In genomic region chr16:84621300-84622031, GRCm38 (mm10) we compare ENCODE assay signal across 9 mouse cellular contexts.
DNase-seq lines count a peak whose midpoint lies in the region; ATAC-seq lines count a peak whose summit lies in the region.
"Had no signal": no experiment of that assay in that cellular context is flagged by ENCODE, and none has a peak within 500 bp of the region (broad histone marks: within the 10 kb centered on the region; RNA-seq: fewer than 3 reads in every experiment).

No protein-coding gene starts in this region.

- H3K4me3 ChIP-seq in heart, embryonic 15.5 days = peak overlapping the region; percentile 39
- H3K4me3 ChIP-seq: hindbrain, embryonic 15.5 days had no signal

- H3K27me3 ChIP-seq in heart, embryonic 15.5 days = no peaks in the 10 kb centered on the region
- H3K27me3 ChIP-seq: hindbrain, embryonic 15.5 days had no signal

- H3K9me3 ChIP-seq in heart, embryonic 15.5 days (replicated peaks) = no peaks in the 10 kb centered on the region
- H3K9me3 ChIP-seq: hindbrain, embryonic 15.5 days had no signal

- H3K36me3 ChIP-seq in heart, embryonic 15.5 days = no peaks in the 10 kb centered on the region
- H3K36me3 ChIP-seq: hindbrain, embryonic 15.5 days had no signal

- ATAC-seq in heart, embryonic 15.5 days (replicated peaks; ENCODE audit: insufficient number of reproducible peaks, insufficient read depth, low FRiP score, low read depth) = no peak
- ATAC-seq in megakaryocyte progenitor cell, adult 5-6 weeks (replicated peaks; ENCODE audit: poor library complexity) = peak; percentile 95

- H3K27ac ChIP-seq in heart, embryonic 15.5 days = no peak overlapping the region
- H3K27ac ChIP-seq: hindbrain, embryonic 15.5 days had no signal

- H3K4me2 ChIP-seq in heart, embryonic 15.5 days = peak overlapping the region; percentile 43
- H3K4me2 ChIP-seq: hindbrain, embryonic 15.5 days had no signal

- no peaks in the 10 kb centered on the region for H3K4me1 ChIP-seq in heart, embryonic 15.5 days (replicated peaks)
- H3K4me1 ChIP-seq: hindbrain, embryonic 15.5 days had no signal

- WGBS in heart, embryonic 15.5 days = 47% methylated on average over 8 of the region's 8 CpGs

- H3K9ac ChIP-seq in heart, embryonic 15.5 days = no peak overlapping the region
- H3K9ac ChIP-seq: hindbrain, embryonic 15.5 days had no signal

- peak; percentile 11 to 69 for DNase-seq in adrenal gland, adult (ENCODE audit: inconsistent age in 2 of 2, low spot score in 1 of 2)
- DNase-seq in adrenal gland, adult 18-20 months (ENCODE audit: low spot score in 2 of 2) = no peak
- DNase-seq in urinary bladder, postnatal 14 days (ENCODE audit: low spot score) = peak; percentile 4
- no peak for DNase-seq in urinary bladder, adult 2 months (ENCODE audit: low spot score)
- peak; percentile 18 to 20 for DNase-seq in layer of hippocampus, postnatal 10 days (ENCODE audit: low spot score in 2 of 2)
- DNase-seq in testis, postnatal 10 days (ENCODE audit: low spot score) = no peak

Comparison
In these comparisons a context has a peak if more than half of its experiments do, and no peak if none do; other contexts are left out.
1. DNase-seq: peak in adrenal gland, adult (2 of 2), urinary bladder, postnatal 14 days (single experiment) and layer of hippocampus, postnatal 10 days (2 of 2); none in adrenal gland, adult 18-20 months (0 of 2), urinary bladder, adult 2 months (single experiment) and testis, postnatal 10 days (single experiment).